Mouse (Mus musculus): Measurements from ENCODE around the gene Helt. TPM values are rescaled to one million over a fixed set of nuclear protein-coding genes. Genes with fewer than 3 reads are reported as not detected.
"Not testable (repeated sequence)": the region's sequence is repeated elsewhere in the genome, so short reads cannot be mapped to it uniquely, and the experiment has no call there.

The Helt gene
- polyA plus RNA-seq, 1 experiment = not detected

DNA sequence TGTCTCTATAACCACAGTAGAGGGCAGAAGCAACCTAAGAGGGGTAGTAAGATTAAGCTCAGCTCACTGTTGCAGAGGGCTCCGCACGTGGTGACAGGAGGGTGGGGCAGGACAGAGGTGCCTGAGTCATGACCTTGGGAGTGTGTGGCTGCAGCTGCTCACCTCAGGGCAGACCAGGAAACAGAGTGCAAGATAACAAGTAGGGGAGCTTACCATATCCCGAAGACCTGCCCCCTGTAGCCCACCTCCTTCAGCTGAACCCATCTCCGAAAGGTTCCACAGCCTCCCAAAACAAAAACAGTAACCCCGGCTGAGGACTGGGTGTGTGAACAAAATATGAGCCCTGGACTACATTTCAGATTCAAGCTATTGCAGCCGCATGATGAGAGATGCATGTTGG is 6.5 kb downstream of the Helt start:
- Histone ChIP-seq H3K4me3 (replicated peaks; ENCODE audit: extremely low read depth, low read depth, low read length) (no peak overlapping the region), H3K4me1 (ENCODE audit: control insufficient read depth, insufficient read depth, low read length) (no peaks in the 10 kb centered on the region)
- WGBS = 88% methylated on average over 6 of the region's 6 CpGs
- no peak for TF ChIP-seq CTCF (IDR thresholded peaks at IDR 0.05; ENCODE audit: insufficient read depth, low read length)
- no peak for TF ChIP-seq POLR2A (IDR thresholded peaks at IDR 0.05; ENCODE audit: borderline replicate concordance, extremely low read depth, low read depth, low read length)
- DNase-seq = no peak

DNA sequence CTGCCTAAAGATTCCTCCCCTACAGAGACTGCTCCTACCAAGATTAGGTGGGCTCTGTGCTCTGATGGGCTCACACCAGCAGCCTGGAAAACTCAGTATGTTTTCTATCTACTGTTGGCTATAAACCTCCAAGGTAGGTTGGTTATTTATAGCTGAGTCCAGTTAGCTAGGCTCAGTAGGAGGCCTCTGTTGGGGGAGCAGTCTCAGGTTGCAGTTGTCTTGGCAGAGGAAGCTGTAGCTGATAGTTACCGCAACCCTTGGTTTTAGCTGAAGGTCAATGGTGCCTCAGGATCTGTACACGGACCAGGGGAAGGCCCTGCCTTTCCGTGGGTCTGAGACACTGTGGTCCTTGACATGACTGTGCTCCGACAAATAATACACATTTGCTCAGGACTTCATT is 8.5 kb downstream of the Helt start:
- DNase-seq = no peak
- WGBS = 80% methylated on average over 4 of the region's 4 CpGs
- Histone ChIP-seq H3K4me1 (ENCODE audit: control insufficient read depth, insufficient read depth, low read length) (no peaks in the 10 kb centered on the region), H3K4me3 (replicated peaks; ENCODE audit: extremely low read depth, low read depth, low read length) (no peak overlapping the region)
- TF ChIP-seq CTCF (IDR thresholded peaks at IDR 0.05; ENCODE audit: insufficient read depth, low read length) (no peak), POLR2A (IDR thresholded peaks at IDR 0.05; ENCODE audit: borderline replicate concordance, extremely low read depth, low read depth, low read length) (no peak)

DNA sequence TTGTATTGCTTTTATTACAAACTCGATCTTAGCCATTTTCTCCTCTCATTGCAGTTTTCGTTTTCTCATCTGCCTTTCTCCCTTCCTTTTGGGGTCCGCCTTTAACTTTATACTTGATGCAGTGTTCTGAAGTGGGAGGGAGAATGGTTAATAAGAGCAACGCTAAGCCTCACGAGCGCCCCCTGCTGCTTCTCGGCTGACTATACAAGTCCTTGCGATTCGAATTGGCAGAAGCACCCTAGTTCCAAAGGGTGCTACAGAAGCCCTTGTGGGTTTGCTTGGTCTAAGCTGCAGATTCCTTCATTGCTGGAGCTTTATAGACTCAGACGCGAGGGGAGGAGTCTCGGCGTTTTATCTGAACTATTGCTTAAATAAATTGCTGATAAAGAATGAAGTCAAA is 12.9 kb downstream of the Helt start:
- H3K4me1 ChIP-seq (ENCODE audit: control insufficient read depth, insufficient read depth, low read length) = no peaks in the 10 kb centered on the region
- 10% methylated on average over 13 of the region's 13 CpGs for WGBS
- H3K4me3 ChIP-seq (replicated peaks; ENCODE audit: extremely low read depth, low read depth, low read length) = no peak overlapping the region
- DNase-seq = peak; percentile 62
- peak; percentile 86 for TF ChIP-seq CTCF (IDR thresholded peaks at IDR 0.05; ENCODE audit: insufficient read depth, low read length)
- no peak for TF ChIP-seq POLR2A (IDR thresholded peaks at IDR 0.05; ENCODE audit: borderline replicate concordance, extremely low read depth, low read depth, low read length)

DNA sequence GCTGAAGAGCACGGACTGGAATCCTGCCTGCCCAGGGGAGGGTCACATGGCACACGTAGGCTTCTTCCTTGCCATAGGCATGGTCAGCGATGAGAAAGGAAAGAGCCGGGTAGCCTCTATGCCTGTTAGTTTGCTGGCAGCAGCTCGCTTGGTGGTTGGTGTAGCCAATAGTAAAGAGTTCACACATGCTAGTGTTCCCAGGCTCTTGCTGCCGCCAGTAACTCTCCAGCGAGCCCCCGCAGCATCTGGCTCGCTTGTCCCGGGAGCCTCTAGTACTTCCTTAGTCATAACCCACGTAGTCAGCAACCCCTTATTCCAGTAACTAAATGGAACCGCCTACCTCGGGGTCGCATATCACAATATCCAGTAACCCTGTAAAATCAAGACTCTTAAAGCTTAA is 17.5 kb downstream of the Helt start:
- no peak for DNase-seq
- H3K4me3 ChIP-seq (replicated peaks; ENCODE audit: extremely low read depth, low read depth, low read length) = no peak overlapping the region
- H3K4me1 ChIP-seq (ENCODE audit: control insufficient read depth, insufficient read depth, low read length) = no peaks in the 10 kb centered on the region
- TF ChIP-seq CTCF (IDR thresholded peaks at IDR 0.05; ENCODE audit: insufficient read depth, low read length) (no peak), POLR2A (IDR thresholded peaks at IDR 0.05; ENCODE audit: borderline replicate concordance, extremely low read depth, low read depth, low read length) (no peak)
- 81% methylated on average over 14 of the region's 14 CpGs for WGBS

DNA sequence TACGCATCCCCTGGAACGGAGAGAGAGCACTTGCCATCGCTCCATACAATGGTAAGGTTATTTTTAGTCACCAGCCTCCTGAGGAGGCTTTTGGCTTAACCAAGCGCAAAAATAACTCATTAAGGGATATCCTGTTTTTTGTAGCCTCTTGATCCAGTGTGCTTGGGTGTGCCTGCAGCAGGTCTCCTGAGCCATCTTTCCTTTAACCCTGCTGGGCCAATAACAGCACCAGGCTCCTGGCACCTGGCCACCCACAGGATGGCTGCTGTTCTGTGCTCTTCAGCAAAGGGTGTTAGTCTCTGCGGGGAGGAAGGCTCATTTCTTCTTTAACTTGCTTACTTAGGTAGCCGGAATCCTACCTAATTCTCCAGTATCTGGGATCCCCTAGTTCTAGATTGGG is 23.7 kb downstream of the Helt start:
- Histone ChIP-seq H3K4me3 (replicated peaks; ENCODE audit: extremely low read depth, low read depth, low read length) (no peak overlapping the region), H3K4me1 (ENCODE audit: control insufficient read depth, insufficient read depth, low read length) (no peaks in the 10 kb centered on the region)
- 37% methylated on average over 6 of the region's 6 CpGs for WGBS
- no peak for DNase-seq
- TF ChIP-seq CTCF (IDR thresholded peaks at IDR 0.05; ENCODE audit: insufficient read depth, low read length) = no peak
- TF ChIP-seq POLR2A (IDR thresholded peaks at IDR 0.05; ENCODE audit: borderline replicate concordance, extremely low read depth, low read depth, low read length) = no peak

DNA sequence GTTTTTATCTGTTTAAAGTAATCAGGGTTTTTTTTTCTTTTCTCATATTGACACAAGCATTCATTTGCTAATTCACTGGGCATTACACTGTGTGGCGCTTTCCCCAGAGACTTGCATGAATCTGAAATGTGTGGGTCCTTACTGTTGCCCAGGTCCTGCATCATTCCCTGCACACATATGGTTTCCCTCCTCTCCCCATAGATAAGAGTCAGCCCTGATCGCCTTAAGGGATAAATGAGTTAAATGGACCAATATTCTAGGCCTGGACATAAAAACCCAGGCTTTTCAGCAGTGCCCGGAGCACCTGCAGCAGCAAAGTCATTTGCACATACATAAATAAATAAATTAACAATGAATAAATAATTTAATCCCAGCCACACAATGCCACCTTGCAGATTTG is 24.3 kb downstream of the Helt start:
- Histone ChIP-seq H3K4me1 (ENCODE audit: control insufficient read depth, insufficient read depth, low read length) (no peaks in the 10 kb centered on the region), H3K4me3 (replicated peaks; ENCODE audit: extremely low read depth, low read depth, low read length) (no peak overlapping the region)
- TF ChIP-seq POLR2A (IDR thresholded peaks at IDR 0.05; ENCODE audit: borderline replicate concordance, extremely low read depth, low read depth, low read length) = no peak
- no peak for TF ChIP-seq CTCF (IDR thresholded peaks at IDR 0.05; ENCODE audit: insufficient read depth, low read length)
- WGBS = 86% methylated on average over 3 of the region's 3 CpGs
- no peak for DNase-seq

DNA sequence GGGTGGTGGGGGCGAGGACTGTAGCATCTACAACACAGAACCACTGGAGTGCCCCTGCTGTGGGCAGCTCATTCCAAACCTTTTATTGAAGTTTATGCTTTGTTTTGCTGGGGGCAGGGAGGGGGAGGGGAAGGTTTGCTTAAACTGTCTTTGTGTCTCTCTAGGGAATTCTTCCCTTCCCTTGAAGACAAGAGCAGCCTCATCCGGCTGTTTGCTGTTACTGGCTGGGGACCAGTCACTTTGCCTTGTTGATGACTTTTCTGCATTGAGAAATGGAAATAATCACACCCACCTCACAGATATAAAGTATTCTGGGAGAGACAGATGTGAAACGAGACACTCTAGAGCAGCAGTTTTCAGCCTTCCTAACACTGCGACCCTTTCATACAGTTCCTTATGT is 27.7 kb downstream of the Helt start:
- WGBS = 66% methylated on average over 4 of the region's 4 CpGs
- no peak for DNase-seq

DNA sequence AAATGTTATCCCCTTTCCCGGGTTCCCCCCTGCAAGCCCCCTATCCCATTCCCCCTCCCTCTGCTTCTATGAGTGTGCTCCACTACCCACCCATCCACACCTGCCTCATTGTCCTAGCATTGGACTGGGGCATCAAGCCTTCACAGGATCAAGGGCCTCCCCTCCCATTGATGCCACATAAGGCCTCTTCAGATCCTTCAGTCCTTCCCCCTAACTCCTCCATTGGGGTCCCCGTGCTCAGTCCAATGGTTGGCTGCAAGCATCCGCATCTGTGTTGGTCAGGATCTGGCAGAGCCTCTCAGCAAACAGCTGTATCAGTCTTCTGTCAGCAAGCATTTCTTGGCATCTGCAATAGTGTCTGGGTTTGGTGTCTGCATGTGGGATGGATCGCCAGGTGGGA is 30.3 kb downstream of the Helt start:
- H3K4me3 ChIP-seq (replicated peaks; ENCODE audit: extremely low read depth, low read depth, low read length); H3K4me1 ChIP-seq (ENCODE audit: control insufficient read depth, insufficient read depth, low read length); DNase-seq: not testable (repeated sequence)
- 75% methylated on average over 4 of the region's 4 CpGs for WGBS

More for the DNA sequence above, 27.7 kb downstream of the Helt start:
- no peak for TF ChIP-seq POLR2A (IDR thresholded peaks at IDR 0.05; ENCODE audit: borderline replicate concordance, extremely low read depth, low read depth, low read length)
- TF ChIP-seq CTCF (IDR thresholded peaks at IDR 0.05; ENCODE audit: insufficient read depth, low read length) = no peak
- Histone ChIP-seq H3K4me1 (ENCODE audit: control insufficient read depth, insufficient read depth, low read length) (no peaks in the 10 kb centered on the region), H3K4me3 (replicated peaks; ENCODE audit: extremely low read depth, low read depth, low read length) (no peak overlapping the region)

DNA sequence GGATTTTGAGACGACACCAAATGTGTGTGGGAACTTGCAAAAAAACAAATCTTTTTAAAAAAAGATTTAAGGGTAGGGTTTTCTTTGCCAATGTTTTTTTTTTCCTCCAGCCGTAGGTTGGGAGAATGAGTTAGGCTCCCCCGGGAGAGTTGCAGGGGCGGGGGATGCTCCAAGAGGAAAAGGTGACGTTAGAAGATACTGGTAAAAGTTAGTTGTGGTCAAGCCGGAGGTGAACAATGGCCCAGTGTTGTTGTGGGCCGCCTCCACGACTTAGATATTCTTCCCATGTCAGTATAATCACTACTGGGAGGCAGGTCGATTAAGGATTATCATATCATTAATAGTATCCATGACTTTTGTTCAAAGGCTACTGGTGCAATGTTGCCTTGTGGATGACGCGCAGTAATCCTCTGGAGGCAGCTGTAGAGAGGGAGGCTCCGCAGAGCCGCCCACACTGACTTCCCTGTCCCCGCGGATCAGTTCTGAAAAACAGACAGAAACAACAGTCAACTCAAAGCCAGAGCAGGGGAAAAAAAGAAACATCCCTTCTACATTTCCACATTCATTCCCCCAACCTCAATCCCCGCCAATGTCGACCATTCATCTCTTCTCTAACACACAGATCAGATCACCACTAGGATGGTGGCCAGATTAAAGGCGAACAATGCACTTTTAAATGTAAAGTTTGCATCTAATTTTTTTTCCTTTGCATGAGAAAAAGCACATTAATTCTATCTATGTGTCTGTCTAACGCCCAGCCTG is 36.4 kb downstream of the Helt start:
- DNase-seq = no peak
- WGBS = 53% methylated on average over 19 of the region's 19 CpGs
- no peak overlapping the region for H3K4me3 ChIP-seq (replicated peaks; ENCODE audit: extremely low read depth, low read depth, low read length)
- no peaks in the 10 kb centered on the region for H3K4me1 ChIP-seq (ENCODE audit: control insufficient read depth, insufficient read depth, low read length)
- TF ChIP-seq CTCF (IDR thresholded peaks at IDR 0.05; ENCODE audit: insufficient read depth, low read length) (no peak), POLR2A (IDR thresholded peaks at IDR 0.05; ENCODE audit: borderline replicate concordance, extremely low read depth, low read depth, low read length) (no peak)

DNA sequence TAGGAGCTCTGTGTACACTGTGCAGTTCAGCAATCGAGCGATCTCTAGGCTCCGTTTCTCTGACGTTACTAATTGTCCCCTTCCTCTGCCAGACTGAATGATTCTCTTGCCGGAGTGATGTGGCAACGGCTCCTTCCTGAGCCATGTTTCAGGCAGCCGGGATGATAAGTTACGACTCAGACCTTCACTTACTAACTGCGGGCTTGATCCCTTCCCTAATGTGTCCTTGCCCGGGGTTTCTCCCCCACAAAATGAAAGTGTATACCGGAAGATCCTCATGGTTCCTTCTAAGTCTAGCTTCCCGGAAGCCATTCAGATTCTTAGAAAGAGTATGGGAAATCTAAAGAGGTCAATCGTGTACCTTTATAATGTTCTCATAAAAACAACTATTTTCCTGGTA is 42.0 kb downstream of the Helt start:
- TF ChIP-seq POLR2A (IDR thresholded peaks at IDR 0.05; ENCODE audit: borderline replicate concordance, extremely low read depth, low read depth, low read length) (no peak), CTCF (IDR thresholded peaks at IDR 0.05; ENCODE audit: insufficient read depth, low read length) (no peak)
- H3K4me3 ChIP-seq (replicated peaks; ENCODE audit: extremely low read depth, low read depth, low read length) = no peak overlapping the region
- 49% methylated on average over 13 of the region's 13 CpGs for WGBS

More for the DNA sequence above, 42.0 kb downstream of the Helt start:
- H3K4me1 ChIP-seq (ENCODE audit: control insufficient read depth, insufficient read depth, low read length) = no peaks in the 10 kb centered on the region; the same call in 1 of the 2 replicates
- no peak for DNase-seq
